Mouse (Mus musculus) brain, embryonic 14.5 days (tissue): ENCODE measurements around the gene Taar7f.

Source experiments
- CTCF ChIP-seq: fragments of 200-500 bp; IDR thresholded peaks from 2 replicates; pipeline ENCODE4 v1.5.1; 2012; ENCODE audit warnings: inconsistent platforms, mild to moderate bottlenecking, moderate library complexity, borderline replicate concordance; ENCODE audit not compliant: insufficient read depth, insufficient read length; ENCODE audit errors: extremely low read depth
- POLR2A ChIP-seq: fragments of 200-500 bp; IDR thresholded peaks from 2 replicates; pipeline ENCODE4 v1.6.1; 2012; ENCODE audit warnings: mild to moderate bottlenecking, inconsistent platforms, borderline replicate concordance; ENCODE audit not compliant: poor library complexity, insufficient read depth, insufficient read length, severe bottlenecking; ENCODE audit errors: extremely low read depth

DNA sequence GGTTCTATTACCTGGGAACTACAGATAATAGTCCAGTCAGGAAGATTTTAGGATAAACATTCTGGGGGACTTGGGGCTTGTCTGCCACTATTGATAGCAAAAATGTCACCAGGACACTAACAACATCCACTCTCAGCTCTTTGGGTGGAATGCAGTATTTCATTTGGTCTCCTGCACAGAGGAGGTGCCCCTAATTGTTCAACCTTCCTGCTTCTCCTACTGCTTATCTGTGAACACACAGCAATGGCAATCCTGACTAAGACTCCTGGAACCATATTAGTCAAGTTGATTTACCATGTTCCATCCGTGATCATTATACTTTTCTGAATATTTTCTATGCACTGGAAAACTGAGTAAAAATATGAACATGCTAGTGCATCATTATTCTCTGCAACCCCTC is 41.2 kb upstream of the Taar7f start:
- TF ChIP-seq CTCF (no peak), POLR2A (no peak)
